Mouse (Mus musculus): Measurements from ENCODE around the gene Clcn7. TPM values are rescaled to one million over a fixed set of nuclear protein-coding genes. Genes with fewer than 3 reads are reported as not detected.

Clcn7 gene
- polyA plus RNA-seq, 1 experiment from 2014 or later = 18.7 TPM

- Histone ChIP-seq H3K9ac (ENCODE audit: low read depth, low read length) (no peak overlapping the region), H3K4me1 (replicated peaks; ENCODE audit: control insufficient read depth, insufficient read depth, low read length) (no peaks in the 10 kb centered on the region; the same call in 1 of the 2 replicates), H3K4me2 (no peak overlapping the region), H3K4me3 (ENCODE audit: low read depth, low read length) (no peak overlapping the region), H3K36me3 (ENCODE audit: control insufficient read depth, insufficient read depth, low read length) (peaks cover 3% of the 10 kb centered on the region; the same call in 1 of the 2 replicates), H3K27ac (ENCODE audit: low read depth, low read length) (no peak overlapping the region), H3K27me3 (replicated peaks; ENCODE audit: control insufficient read depth, insufficient read depth, low read length) (no peaks in the 10 kb centered on the region), H3K9me3 (ENCODE audit: control insufficient read depth, low read length) (no peaks in the 10 kb centered on the region)
- ATAC-seq (replicated peaks; ENCODE audit: low FRiP score) (no peak), DNase-seq (ENCODE audit: low spot score) (no peak)
- 68% methylated on average over 4 of the region's 4 CpGs for WGBS
Observed at GRCm38 (mm10) chr17:25139960-25140359, 6.8 kb downstream of the Clcn7 start.

- Histone ChIP-seq H3K4me1 (replicated peaks; ENCODE audit: control insufficient read depth, insufficient read depth, low read length) (no peaks in the 10 kb centered on the region), H3K27ac (ENCODE audit: low read depth, low read length) (no peak within 1 kb of the TSS), H3K27me3 (replicated peaks; ENCODE audit: control insufficient read depth, insufficient read depth, low read length) (no peaks in the 10 kb centered on the region), H3K9ac (ENCODE audit: low read depth, low read length) (no peak within 1 kb of the TSS), H3K4me3 (ENCODE audit: low read depth, low read length) (no peak within 1 kb of the TSS), H3K36me3 (ENCODE audit: control insufficient read depth, insufficient read depth, low read length) (peaks cover 18% of the 10 kb centered on the region), H3K4me2 (no peak within 1 kb of the TSS), H3K9me3 (ENCODE audit: control insufficient read depth, low read length) (no peaks in the 10 kb centered on the region)
- DNase-seq (ENCODE audit: low spot score) (no peak), ATAC-seq (replicated peaks; ENCODE audit: low FRiP score) (no peak)
- WGBS = 94% methylated on average over 1 of the region's 1 CpGs
Observed at GRCm38 (mm10) chr17:25162161-25162560, 29.0 kb downstream of the Clcn7 start, which contains the start of gene Ccdc154. TSS of gene Ccdc154 (plus strand) at chr17:25162461.

- 79% methylated on average over 7 of the region's 7 CpGs for WGBS
- H3K4me2 ChIP-seq = no peak overlapping the region
- no peak for DNase-seq (ENCODE audit: low spot score)
- no peaks in the 10 kb centered on the region for H3K9me3 ChIP-seq (ENCODE audit: control insufficient read depth, low read length)
- no peak overlapping the region for H3K27ac ChIP-seq (ENCODE audit: low read depth, low read length)
- H3K27me3 ChIP-seq (replicated peaks; ENCODE audit: control insufficient read depth, insufficient read depth, low read length) = no peaks in the 10 kb centered on the region; the same call in 1 of the 2 replicates
- no peak overlapping the region for H3K9ac ChIP-seq (ENCODE audit: low read depth, low read length)
- H3K36me3 ChIP-seq (ENCODE audit: control insufficient read depth, insufficient read depth, low read length) = peaks cover 15% of the 10 kb centered on the region
- H3K4me1 ChIP-seq (replicated peaks; ENCODE audit: control insufficient read depth, insufficient read depth, low read length) = no peaks in the 10 kb centered on the region
- no peak for ATAC-seq (replicated peaks; ENCODE audit: low FRiP score)
- no peak overlapping the region for H3K4me3 ChIP-seq (ENCODE audit: low read depth, low read length)
Observed at GRCm38 (mm10) chr17:25163387-25163786, 30.2 kb downstream of the Clcn7 start.

- H3K27ac ChIP-seq (ENCODE audit: low read depth, low read length) = no peak overlapping the region
- H3K4me3 ChIP-seq (ENCODE audit: low read depth, low read length) = no peak overlapping the region
- no peaks in the 10 kb centered on the region for H3K4me1 ChIP-seq (replicated peaks; ENCODE audit: control insufficient read depth, insufficient read depth, low read length)
- DNase-seq (ENCODE audit: low spot score) = no peak
- no peaks in the 10 kb centered on the region; the same call in 1 of the 2 replicates for H3K27me3 ChIP-seq (replicated peaks; ENCODE audit: control insufficient read depth, insufficient read depth, low read length)
- peaks cover 9% of the 10 kb centered on the region for H3K36me3 ChIP-seq (ENCODE audit: control insufficient read depth, insufficient read depth, low read length)
- no peaks in the 10 kb centered on the region for H3K9me3 ChIP-seq (ENCODE audit: control insufficient read depth, low read length)
- no peak overlapping the region for H3K9ac ChIP-seq (ENCODE audit: low read depth, low read length)
- no peak for ATAC-seq (replicated peaks; ENCODE audit: low FRiP score)
- 80% methylated on average over 3 of the region's 3 CpGs for WGBS
- H3K4me2 ChIP-seq = no peak overlapping the region
Observed at GRCm38 (mm10) chr17:25164770-25165169, 31.6 kb downstream of the Clcn7 start.

- Histone ChIP-seq H3K27ac (ENCODE audit: low read depth, low read length) (no peak overlapping the region), H3K4me3 (ENCODE audit: low read depth, low read length) (no peak overlapping the region), H3K4me1 (replicated peaks; ENCODE audit: control insufficient read depth, insufficient read depth, low read length) (no peaks in the 10 kb centered on the region), H3K9ac (ENCODE audit: low read depth, low read length) (no peak overlapping the region), H3K36me3 (ENCODE audit: control insufficient read depth, insufficient read depth, low read length) (no peaks in the 10 kb centered on the region), H3K27me3 (replicated peaks; ENCODE audit: control insufficient read depth, insufficient read depth, low read length) (no peaks in the 10 kb centered on the region; the same call in 1 of the 2 replicates), H3K9me3 (ENCODE audit: control insufficient read depth, low read length) (no peaks in the 10 kb centered on the region), H3K4me2 (no peak overlapping the region)
- ATAC-seq (replicated peaks; ENCODE audit: low FRiP score) (no peak), DNase-seq (ENCODE audit: low spot score) (no peak)
- WGBS = 55% methylated on average over 6 of the region's 6 CpGs
Observed at GRCm38 (mm10) chr17:25165970-25166671, 32.9 kb downstream of the Clcn7 start.

GRCm38 (mm10) chr17:25169706-25170105, 36.5 kb downstream of the Clcn7 start:
- 92% methylated on average over 2 of the region's 2 CpGs for WGBS
- H3K4me1 ChIP-seq (replicated peaks; ENCODE audit: control insufficient read depth, insufficient read depth, low read length) = no peaks in the 10 kb centered on the region
- no peak for ATAC-seq (replicated peaks; ENCODE audit: low FRiP score)

GRCm38 (mm10) chr17:25172558-25172957, 39.4 kb downstream of the Clcn7 start:
- Histone ChIP-seq H3K4me1 (replicated peaks; ENCODE audit: control insufficient read depth, insufficient read depth, low read length) (peaks cover 7% of the 10 kb centered on the region; the same call in 1 of the 2 replicates), H3K4me2 (no peak overlapping the region), H3K4me3 (ENCODE audit: low read depth, low read length) (no peak overlapping the region), H3K27me3 (replicated peaks; ENCODE audit: control insufficient read depth, insufficient read depth, low read length) (no peaks in the 10 kb centered on the region; the same call in 1 of the 2 replicates), H3K9me3 (ENCODE audit: control insufficient read depth, low read length) (no peaks in the 10 kb centered on the region), H3K36me3 (ENCODE audit: control insufficient read depth, insufficient read depth, low read length) (no peaks in the 10 kb centered on the region), H3K27ac (ENCODE audit: low read depth, low read length) (no peak overlapping the region), H3K9ac (ENCODE audit: low read depth, low read length) (no peak overlapping the region)
- DNase-seq (ENCODE audit: low spot score) = no peak
- ATAC-seq (replicated peaks; ENCODE audit: low FRiP score) = no peak
- 90% methylated on average over 3 of the region's 3 CpGs for WGBS

More at GRCm38 (mm10) chr17:25169706-25170105, 36.5 kb downstream of the Clcn7 start:
- no peaks in the 10 kb centered on the region for H3K9me3 ChIP-seq (ENCODE audit: control insufficient read depth, low read length)
- no peak overlapping the region for H3K4me3 ChIP-seq (ENCODE audit: low read depth, low read length)
- no peak overlapping the region for H3K4me2 ChIP-seq
- DNase-seq (ENCODE audit: low spot score) = no peak
- H3K27me3 ChIP-seq (replicated peaks; ENCODE audit: control insufficient read depth, insufficient read depth, low read length) = no peaks in the 10 kb centered on the region; the same call in 1 of the 2 replicates
- no peak overlapping the region for H3K27ac ChIP-seq (ENCODE audit: low read depth, low read length)
- no peaks in the 10 kb centered on the region for H3K36me3 ChIP-seq (ENCODE audit: control insufficient read depth, insufficient read depth, low read length)
- H3K9ac ChIP-seq (ENCODE audit: low read depth, low read length) = no peak overlapping the region

GRCm38 (mm10) chr17:25175411-25175810, 42.2 kb downstream of the Clcn7 start, which contains the start of gene Gm38655:
TSS of gene Gm38655 (minus strand) at chr17:25175471.
- H3K36me3 ChIP-seq (ENCODE audit: control insufficient read depth, insufficient read depth, low read length) = no peaks in the 10 kb centered on the region
- no peaks in the 10 kb centered on the region for H3K9me3 ChIP-seq (ENCODE audit: control insufficient read depth, low read length)
- H3K4me1 ChIP-seq (replicated peaks; ENCODE audit: control insufficient read depth, insufficient read depth, low read length) = peaks cover 7% of the 10 kb centered on the region; the same call in 1 of the 2 replicates
- DNase-seq (ENCODE audit: low spot score) (no peak), ATAC-seq (replicated peaks; ENCODE audit: low FRiP score) (no peak)
- no peak within 1 kb of the TSS for H3K9ac ChIP-seq (ENCODE audit: low read depth, low read length)
- no peak within 1 kb of the TSS for H3K4me3 ChIP-seq (ENCODE audit: low read depth, low read length)
- peak within 1 kb of the TSS; percentile 9; the same call in 1 of the 2 replicates for H3K4me2 ChIP-seq
- peaks cover 5% of the 10 kb centered on the region; the same call in 1 of the 2 replicates for H3K27me3 ChIP-seq (replicated peaks; ENCODE audit: control insufficient read depth, insufficient read depth, low read length)
- H3K27ac ChIP-seq (ENCODE audit: low read depth, low read length) = no peak within 1 kb of the TSS
- 56% methylated on average over 9 of the region's 9 CpGs for WGBS

- Histone ChIP-seq H3K4me2 (peak overlapping the region; percentile 76), H3K36me3 (ENCODE audit: control insufficient read depth, insufficient read depth, low read length) (no peaks in the 10 kb centered on the region), H3K9me3 (ENCODE audit: control insufficient read depth, low read length) (no peaks in the 10 kb centered on the region), H3K27ac (ENCODE audit: low read depth, low read length) (no peak overlapping the region), H3K9ac (ENCODE audit: low read depth, low read length) (no peak overlapping the region), H3K4me3 (ENCODE audit: low read depth, low read length) (peak overlapping the region; percentile 99), H3K4me1 (replicated peaks; ENCODE audit: control insufficient read depth, insufficient read depth, low read length) (peaks cover 17% of the 10 kb centered on the region), H3K27me3 (replicated peaks; ENCODE audit: control insufficient read depth, insufficient read depth, low read length) (0 out of 2 replicates have a peak, but pooled peaks cover 3% of the 10 kb centered on the region)
- no peak for DNase-seq (ENCODE audit: low spot score)
- ATAC-seq (replicated peaks; ENCODE audit: low FRiP score) = no peak
Observed at GRCm38 (mm10) chr17:25183232-25183631, 50.0 kb downstream of the Clcn7 start.
